Mouse (Mus musculus) adrenal gland, postnatal 25 days (tissue): ENCODE data around the gene Cldn24. TPM values are rescaled to one million over a fixed set of nuclear protein-coding genes. Genes with fewer than 3 reads are reported as not detected.
"Not testable (repeated sequence)": the region's sequence is repeated elsewhere in the genome, so short reads cannot be mapped to it uniquely, and the experiment has no call there.

ENCODE experiments used
- DNase-seq: peaks from one replicate; pipeline ENCODE4 v3.0.0; 2021; ENCODE audit warnings: mixed read lengths
- long read RNA-seq: library from polyadenylated mRNA; stranded (forward); transcript quantifications from one replicate; pipeline ENCODE4 v2.0.0, GENCODE M21; 2021
- total RNA-seq: library from RNA; stranded (reverse); gene quantifications from 2 replicates; pipeline ENCODE4 v1.2.3, GENCODE M21; 2021

The Cldn24 gene
- not detected in 2 replicates for total RNA-seq
- long read RNA-seq: 0 reads

DNA sequence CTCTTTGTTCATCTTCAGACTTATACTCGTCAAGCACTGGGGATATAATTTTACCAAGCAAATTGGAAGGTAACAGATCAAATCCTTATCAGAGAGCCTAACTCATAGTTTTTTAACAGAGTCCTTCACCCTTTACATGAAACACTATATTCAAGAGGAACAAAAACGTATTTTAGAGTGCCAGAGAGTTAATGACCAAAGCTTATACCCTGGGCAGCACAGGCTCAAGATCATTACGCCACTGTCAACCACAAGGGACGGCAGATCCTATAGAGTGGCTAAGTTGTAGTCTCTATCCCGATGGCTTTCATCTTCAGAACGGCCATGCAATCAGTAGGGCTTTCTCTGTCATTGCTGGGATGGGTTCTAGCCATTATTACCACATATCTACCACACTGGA, at the start of gene Cldn24:
Cldn24 (plus strand) TSS at position 301 of the 400 bp plus-strand sequence.
- DNase-seq: no peak

DNA sequence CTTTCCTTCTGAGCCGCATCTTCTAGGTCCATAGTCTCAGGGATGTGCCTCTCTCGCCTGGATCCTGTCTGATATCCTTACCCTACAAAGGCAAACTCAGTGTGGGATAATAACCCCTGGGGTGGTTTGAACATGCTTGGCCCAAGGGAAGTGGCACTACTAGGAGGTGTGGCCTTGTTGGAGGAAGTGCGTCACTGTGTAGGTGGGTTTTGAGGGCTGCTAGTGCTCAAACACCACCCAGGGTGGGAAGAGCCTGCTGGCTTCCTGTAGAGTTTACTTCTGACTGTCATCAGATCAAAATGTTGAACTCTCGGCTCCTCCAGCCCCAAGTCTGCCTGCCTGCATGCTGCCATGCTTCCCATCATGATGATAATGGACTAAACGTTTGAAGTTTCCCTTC, 49.0 kb upstream of the Cldn24 start:
- DNase-seq: no peak

DNA sequence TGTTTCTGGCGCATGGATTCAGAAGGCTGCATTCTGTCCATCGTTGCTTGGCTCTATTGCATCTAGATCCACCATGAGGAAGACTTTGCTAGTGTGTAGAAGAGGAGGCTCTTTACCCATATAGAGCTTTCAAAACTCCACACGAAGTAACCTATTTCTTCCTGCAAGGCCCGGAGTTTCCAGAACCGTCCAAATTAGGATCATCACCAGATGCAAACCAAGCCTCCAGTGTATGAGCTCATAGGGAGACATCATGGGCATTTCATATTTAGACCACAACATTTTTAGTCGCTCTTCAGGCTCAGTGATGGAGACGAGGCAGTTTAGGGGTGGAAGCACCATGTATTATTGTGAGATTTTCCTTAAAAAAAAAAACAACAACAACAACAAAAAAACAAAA, 44.5 kb upstream of the Cldn24 start:
- DNase-seq: no peak

DNA sequence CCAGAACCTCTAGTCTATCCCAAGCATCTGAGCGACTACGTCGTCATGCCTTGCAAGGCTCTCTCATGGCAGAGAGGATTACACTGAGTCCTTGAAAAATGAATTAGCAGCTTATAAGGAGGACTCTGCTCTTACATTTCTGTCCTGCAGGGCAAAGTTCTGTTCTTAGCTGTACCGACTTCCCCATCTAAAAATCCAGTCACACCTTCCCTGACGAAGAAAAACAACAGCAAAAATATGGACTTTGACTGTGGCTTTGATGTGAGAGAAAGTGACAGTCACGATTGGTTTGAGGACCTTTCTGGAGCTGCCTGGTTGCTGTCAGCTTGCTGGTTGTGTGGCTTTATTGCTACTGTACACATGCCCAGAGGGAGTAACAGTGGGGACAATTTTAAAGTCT, 42.4 kb upstream of the Cldn24 start:
- DNase-seq: no peak

DNA sequence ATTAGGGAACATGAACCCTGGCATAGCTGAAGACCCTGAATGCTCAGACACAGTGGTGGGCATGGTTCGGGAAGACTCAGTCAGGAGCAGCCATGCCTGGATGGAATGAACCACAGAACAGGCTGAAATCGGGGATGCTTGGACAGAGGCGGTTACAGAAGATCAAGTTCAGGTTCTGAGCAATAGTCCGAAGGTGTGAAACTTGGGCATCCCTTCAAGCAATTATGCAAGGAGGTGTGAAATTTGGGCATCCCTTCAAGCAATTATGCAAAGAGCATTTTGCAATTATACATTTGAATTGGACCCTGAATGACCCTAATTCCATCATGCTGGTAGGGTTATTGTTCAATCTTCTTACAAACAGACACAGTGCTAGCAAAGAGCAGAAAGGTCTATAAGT, 40.1 kb upstream of the Cldn24 start:
- no peak for DNase-seq

DNA sequence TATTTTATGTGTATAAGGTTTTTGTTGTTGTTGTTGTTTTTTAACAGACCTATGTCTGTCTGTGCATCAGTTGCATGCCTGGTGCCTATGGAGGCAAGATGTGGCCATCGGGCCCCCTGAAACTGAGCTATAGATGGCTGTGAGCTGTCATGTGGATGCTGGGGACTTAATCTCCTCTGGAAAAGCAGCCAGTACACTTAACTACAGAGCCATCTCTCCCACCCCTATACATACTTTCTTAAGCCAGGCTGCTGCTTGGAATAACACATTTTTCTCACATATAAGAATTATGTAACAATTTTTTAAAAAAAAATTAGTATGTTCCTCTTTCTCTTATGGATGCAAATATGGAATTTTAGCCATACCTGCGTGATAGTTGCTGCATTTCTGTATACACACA, 38.4 kb upstream of the Cldn24 start:
- no peak for DNase-seq

DNA sequence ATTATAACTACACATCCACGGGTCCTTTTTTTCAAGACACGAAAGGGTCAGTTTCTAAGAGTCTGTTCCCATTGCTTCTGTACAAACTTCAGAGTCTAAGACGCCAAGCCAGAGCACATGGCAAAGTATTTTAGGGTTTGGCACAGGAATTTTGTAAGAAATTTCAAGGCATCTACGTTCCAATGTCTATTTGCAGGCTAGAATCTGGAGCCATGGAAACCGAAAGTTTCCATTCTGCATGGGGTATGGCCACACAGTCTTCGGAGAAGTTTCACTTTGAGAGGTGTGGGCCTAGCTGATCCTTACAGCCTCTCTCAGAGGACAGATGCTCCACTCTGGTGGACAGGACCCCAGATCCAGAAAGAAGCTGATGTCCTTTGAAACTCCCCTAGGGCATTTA, 38.0 kb upstream of the Cldn24 start:
- no peak for DNase-seq

DNA sequence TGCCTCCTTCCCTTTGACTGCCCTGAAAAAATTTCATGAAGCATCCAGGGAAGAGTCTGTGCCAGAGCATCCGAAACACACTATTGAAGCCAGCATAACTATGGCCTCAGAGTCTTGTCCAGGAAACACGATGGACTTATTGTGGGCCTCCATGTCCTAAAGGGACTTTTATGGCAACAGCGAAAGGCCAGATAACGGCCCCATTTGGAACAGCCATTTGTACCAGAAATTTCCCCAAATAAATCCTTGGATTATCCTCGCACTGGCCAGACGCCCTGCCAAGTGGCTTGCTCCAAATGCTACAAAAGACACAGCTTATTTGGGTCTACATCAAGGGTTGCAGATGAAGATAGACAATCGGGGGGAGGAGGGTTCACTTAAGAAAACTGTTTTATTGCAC, 37.5 kb upstream of the Cldn24 start:
- DNase-seq: no peak

DNA sequence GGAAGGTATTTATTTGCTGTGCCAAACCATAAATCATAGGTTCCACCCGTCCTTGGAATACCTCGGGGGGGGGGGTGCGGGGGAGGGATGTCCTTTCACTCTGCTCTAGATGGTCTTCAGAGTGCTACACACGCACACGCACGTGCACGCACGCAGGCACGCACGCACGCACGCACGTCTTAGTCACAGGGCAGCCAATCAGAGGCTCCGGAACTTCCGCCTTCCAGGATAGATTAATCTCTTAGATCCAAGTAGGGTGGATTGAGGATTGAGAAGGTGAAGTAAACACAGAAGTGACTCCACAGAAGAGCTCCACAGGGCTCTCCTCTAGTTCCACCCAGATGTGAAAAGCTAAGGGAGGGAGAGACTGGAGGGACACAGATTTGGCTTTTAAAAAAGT, 35.6 kb upstream of the Cldn24 start:
- DNase-seq: no peak

DNA sequence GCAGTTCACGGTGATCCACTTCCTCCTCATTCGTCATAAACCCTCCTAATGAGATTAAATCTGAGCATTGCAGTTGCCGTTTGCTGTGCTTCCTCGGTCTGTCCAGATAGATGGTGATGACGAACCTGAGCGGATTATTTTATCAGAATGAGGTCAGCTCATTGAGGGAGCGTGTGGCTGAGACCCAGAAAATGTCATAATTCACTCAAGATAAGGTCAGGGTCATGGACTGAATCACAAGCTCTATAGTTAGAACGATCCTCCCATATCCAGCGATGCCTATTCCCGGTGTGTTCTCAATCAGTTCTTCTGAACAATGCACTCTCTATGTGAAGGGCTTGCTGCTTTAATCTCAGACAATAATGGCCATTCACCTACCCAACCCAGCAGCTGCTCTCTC, 34.2 kb upstream of the Cldn24 start:
- DNase-seq: peak; percentile 15

DNA sequence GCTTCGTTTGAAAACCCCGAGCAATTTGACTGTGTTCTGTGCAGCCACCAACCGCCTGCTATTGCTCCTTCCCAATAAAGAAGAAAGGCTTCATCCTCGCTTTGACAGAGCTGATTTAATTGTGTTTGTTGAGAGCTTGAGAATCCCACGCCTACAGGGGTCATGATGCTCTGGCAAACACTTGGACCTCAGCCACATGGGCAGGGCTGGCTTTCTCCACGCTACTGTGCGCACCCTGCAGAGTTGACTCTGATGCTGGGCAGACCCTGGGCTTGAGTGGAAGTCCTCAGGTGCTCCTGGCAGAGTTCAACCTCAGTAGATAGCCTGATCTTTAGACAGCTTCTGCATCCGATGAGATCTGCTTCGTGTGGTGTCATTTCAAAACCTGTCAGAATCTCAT, 30.0 kb upstream of the Cldn24 start:
- DNase-seq: no peak

DNA sequence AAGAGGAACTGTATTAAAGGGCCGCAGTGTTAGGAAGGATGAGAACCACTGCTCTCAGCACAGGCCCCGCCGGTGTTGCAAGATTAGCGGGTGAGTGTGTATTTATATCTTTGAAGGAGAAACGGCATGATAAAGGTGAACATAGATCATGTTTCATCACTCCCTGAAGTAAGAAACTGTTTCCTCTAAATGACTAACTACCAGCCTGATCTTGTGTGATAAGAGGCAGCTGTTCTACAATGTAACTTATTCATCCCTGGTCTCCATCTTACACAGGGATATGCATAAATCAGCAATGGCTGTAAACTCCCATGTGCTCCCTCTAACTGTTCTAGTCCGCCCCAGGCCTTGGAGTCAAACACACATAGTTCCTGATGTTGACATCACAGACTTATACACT, 22.5 kb upstream of the Cldn24 start:
- DNase-seq: no peak

DNA sequence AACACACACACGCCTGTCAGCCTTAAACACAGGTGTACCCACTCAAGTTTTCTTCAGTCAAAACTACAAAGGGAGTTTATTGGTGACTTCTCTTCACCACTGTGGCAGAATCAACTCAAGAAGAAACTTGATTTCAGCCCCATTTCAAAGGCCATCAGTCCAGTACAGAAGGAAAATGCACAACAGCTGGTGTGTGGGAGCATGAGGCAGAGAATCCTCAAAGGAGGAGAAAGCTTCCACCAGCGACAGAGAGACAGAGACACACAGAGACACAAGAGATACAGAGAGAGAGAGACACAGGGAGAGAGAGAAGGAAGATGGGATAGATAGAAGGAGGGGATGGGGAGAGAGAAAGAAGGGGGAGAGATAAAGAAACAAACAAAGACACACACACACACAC, 19.6 kb upstream of the Cldn24 start:
- DNase-seq: no peak

DNA sequence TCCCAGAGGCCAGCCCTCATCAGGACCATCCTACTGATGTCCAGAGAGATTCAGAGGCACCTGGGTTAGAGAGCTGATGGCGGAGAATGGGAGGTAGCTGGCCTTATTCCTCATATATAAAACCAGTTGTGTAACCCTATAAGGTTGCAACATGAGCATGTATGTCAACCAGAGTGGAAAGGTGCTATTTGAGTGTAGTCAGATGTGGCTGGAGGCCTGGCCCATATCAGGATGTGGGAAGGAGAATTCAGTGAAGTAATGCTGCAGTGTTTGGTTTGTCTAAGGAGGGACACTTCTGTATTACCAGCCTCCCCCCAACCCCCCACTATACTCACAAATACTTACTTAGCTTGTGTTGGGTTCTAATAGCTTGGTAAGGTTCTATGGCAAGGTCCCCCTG, 17.7 kb upstream of the Cldn24 start:
- no peak for DNase-seq

DNA sequence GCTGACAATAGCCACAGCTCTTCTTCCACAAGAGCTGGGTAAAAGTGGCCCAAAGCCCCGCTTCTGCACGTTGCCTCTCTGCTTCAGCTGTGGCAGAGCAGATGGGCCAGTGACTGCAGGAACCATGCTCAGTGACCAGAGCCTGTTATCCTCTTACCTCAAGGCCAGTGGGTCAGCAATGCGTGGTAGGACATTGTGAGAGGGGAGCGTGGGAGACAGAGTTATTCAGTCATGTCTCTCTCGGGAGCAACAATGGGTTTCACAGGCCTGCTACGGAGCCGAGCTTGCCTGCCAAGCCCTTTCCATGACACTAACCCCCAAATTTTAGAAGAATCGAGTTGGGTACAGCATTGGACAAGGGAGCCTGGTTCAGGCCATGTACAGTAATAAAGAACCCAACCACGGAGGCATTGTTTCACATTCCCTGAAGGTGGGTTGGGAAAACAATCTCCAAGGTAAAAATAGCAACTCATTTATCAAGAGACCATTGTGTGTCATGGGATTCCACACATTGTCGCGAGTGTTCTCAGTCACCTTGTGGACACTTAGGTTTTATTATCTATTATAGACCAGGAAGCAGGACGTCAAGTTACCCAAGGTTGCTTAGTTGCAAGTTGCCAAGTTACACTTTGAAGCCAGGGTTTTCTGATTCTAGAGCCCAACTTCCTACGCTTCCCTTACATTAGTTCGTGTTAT, 11.8 kb upstream of the Cldn24 start:
- no peak for DNase-seq

DNA sequence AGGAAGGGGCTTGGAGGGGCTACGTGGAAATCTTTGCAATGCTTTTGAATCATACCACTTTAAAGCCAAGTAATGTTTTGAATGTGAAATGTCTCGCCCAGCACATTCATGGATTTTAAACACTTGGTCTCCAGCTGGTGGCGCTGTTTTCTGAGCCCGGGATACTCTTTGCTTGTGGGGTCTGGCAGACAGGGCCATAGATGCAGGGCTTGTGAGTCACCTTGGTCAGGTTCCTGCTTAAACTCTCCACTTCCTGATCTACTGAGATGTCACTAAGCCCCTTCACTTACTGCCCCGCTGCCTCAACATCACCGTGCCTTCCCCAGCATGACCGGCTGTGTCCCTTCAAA, 11.3 kb upstream of the Cldn24 start:
- DNase-seq: no peak

DNA sequence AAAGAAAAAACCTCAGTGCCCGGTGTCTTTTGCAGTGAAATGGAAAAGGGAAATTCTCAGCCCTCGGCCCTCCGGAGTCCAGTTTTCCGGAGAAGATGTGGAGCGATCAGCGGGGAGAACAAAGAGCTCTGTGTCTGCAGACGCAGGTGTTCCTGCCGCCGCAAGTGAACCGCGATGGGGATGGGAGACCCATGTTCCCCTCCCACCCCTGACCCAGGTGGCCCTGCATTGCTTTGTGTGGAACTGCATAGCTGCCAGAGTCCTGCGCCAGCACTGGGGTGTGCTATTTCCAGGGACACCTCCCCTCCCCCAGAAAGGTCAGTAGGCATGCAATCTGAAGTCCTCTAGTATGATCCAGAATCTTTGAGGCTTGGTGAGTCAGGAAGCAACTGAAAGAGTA, 10.7 kb upstream of the Cldn24 start:
- DNase-seq: no peak

DNA sequence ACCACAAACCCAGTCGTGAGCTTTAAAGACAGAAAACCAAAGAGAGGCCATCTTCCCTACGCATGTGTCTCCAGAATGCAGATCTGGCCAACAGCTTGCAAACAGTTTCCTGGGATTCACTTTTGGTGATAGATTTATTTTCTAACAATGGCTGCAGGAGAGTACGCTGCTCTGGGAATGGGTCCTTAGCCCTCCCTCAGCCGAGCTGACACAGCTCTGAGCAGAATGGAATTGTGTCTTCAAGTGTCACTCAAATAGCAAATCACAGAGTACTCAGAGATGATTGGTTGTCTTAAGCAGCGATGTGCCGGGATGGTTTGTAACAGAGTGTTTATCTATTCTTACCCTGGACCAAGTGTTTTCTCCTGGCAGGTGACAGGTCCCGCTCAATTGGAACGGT, 2.9 kb upstream of the Cldn24 start:
- no peak for DNase-seq

DNA sequence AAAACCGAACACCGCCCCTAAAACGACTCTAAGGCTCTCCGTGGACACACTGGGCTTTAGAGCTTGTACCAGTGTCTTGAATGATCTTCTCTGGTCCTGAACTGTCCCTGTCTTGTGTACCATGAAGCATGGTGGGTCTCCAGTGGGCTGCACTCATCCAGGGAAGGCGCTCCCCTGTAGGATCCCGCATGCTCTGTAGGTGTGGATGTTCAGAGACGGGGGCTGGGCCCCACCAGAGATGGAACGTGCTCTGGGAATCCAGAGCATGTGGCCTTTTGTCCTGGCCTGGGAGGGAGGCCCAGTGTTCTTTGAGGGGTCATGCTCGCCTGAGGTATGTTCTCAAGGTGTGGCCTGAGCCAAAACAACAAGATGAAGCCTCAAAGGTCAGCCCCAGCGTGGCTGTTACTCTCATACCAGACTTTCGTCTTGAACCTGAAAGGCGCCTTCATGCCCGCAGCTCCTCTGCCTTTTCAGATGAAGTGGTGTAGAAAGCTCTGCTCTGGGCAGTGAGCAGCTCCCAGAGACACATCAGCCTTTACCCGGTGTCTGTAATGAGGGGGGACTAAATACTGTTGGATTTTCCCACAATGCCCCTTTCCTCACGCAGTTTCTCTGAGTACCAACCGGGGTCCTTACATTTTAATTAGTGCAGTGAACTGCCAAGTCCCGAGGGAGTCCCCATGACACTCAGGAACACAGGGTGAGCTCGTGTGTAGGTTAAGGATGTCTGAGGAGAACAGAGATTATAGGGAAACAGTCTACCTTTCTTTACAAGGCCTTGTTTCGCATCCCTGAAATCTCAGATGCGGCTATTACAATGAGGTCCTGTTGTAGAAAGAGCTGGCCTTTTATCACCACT, 800 bp upstream of the Cldn24 start:
- no peak for DNase-seq

DNA sequence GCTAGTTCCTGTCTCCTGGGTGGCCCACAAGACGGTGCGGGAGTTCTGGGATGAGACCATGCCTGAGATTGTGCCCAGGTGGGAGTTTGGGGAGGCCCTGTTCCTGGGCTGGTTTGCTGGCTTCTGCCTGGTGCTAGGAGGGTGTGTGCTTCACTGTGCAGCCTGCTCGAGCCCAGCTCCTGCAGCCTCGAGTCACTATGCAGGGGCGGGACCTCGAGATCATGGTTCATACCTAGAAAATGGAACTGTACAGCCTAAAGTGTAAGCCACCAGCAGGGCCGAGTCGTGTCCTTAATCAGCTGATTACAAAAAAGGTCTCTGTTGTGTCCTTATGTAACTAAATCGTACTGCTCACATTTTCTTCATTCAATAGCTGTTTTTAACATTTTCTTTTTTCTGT, 598 bp downstream of the Cldn24 start:
- DNase-seq: not testable (repeated sequence)

DNA sequence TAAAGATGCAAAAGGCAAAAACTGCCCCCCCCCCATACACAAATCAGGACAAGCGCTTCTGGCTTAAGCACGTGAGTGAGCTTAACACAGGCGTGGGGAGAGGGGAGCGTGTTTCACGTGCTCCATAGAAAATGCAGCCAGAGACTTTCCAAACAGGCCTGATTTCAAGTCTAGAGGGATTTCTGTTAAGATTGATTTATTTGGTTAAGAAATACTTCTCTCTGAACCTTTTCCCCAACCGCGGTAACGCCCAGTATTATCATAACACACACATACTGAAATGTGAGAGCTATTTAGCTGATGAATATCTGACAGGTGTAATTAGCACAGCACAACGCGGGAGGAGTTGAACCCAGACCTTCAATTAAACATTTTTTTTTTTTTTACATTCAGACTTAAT, 1.8 kb downstream of the Cldn24 start:
- DNase-seq: no peak

DNA sequence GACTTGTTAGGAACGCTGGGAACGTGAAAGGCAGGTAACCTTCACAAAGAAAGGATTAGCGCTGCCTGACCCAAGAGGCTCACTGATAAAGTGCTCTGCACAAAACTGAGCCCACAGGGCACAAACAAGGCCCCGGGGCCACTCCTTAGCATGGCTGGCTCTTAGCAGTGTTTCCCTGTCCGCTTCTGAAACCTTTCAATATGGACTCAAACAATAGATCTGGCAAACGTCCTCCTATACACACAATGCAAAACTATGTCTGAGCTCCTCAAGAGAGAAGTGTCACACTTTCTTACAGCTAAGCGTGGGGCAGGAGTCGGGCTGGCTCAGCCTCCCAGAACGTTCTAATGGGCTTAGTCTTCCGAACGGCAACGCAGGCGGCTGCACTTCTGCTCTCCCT, 2.2 kb downstream of the Cldn24 start, which contains the start of gene Cldn22:
Cldn22 (plus strand) TSS at position 301 of the 400 bp plus-strand sequence.
- DNase-seq: no peak

DNA sequence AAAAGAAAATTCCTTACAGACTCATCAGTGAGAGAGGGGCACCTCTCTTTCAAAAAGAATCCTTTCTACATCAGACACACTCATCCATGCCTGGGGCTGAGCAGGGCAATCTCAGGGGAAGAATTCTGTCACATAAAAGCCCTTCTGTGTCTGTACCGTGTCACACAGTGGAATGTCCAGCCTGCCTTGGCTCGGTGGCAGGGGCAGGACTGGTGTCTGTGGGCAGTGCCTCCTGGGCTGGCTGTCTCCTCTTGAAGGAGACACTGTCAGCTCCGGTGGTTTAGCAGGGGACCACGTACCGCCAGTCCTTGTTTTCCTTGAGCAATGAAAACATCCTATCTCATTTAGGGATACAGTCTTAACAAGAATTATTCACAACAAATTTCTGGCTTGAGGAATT, 3.7 kb downstream of the Cldn24 start:
- DNase-seq: no peak

DNA sequence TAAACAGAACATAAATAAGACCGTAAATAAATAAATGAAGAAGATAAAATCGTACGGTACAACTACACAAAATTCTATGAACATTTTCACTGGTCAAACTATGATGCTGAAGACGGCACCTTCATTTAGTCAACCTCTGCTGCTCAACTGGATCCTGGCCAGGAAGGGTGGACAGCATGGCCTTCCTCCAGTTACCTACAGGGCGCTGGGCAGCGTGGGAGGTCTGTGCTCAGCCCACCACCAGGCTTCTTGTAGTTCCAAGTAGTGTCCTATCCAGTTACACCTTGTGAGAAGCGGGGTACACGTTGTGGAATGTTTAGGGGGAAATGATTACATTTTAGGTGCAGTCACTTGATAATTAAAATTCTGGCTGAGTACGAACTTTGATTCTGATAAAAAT, 5.0 kb downstream of the Cldn24 start:
- no peak for DNase-seq
